Mouse (Mus musculus): Measurements from ENCODE around the gene Hif1an. TPM values are rescaled to one million over a fixed set of nuclear protein-coding genes. Genes with fewer than 3 reads are reported as not detected.
A peak's percentile ranks its signal among the peaks of the same experiment; 100 is the strongest.

Gene Hif1an
- total and polyA plus RNA-seq, 2 experiments from 2014 or later: 12.7 to 18.1 TPM

DNA sequence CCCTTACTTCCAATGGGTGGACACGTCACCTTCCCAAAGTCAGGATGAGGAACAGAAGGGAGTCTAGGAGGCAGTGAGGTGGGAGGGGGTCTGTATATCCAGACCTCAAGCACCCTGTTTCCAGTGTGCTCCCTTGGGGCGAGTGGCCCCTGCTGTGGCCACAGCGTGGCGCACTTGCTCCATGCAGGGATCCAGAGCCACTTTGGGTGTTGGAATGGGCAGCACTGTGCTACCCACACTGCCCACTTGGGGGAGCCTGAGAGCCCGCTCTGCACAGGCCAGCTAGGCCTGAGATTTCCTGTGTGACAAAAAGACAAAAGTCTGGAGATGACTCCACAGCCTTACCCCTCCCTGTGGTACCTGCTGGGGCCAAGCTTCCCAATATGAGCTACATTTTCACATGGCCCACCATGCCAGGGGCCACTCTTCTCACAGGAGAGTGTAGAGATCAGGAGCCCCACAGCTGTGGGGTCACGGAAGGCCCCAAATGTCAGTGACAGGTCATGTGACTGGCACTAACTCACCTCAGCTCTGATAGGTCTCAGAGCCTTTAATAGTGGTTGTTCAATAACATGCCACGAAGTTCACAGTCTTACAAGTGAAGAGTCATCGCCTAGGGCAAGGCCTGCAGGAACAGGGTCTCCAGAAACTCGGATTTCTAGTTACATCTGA lies 20.1 kb downstream of the Hif1an start:
- H3K36me3 ChIP-seq (ENCODE audit: insufficient read depth, low read length): no peaks in the 10 kb centered on the region
- no peak overlapping the region for H3K4me3 ChIP-seq (ENCODE audit: low read length)
- no peaks in the 10 kb centered on the region for H3K27me3 ChIP-seq (ENCODE audit: insufficient read depth, low read length)
- no peak overlapping the region for H3K27ac ChIP-seq
- no peaks in the 10 kb centered on the region for H3K9me3 ChIP-seq (ENCODE audit: low read length)
- H3K4me2 ChIP-seq (ENCODE audit: low read depth, low read length): no peak overlapping the region
- peak; percentile 94 for DNase-seq (ENCODE audit: low spot score)
- 30% methylated on average over 9 of the region's 9 CpGs for WGBS
- no peaks in the 10 kb centered on the region for H3K4me1 ChIP-seq (ENCODE audit: insufficient read depth, low read length)
- peak; percentile 85 for ATAC-seq
- no peak overlapping the region for H3K9ac ChIP-seq (replicated peaks; ENCODE audit: low read length)
- peak; percentile 100 for TF ChIP-seq CTCF (IDR thresholded peaks at IDR 0.05; ENCODE audit: low read depth)

- no peak overlapping the region for H3K9ac ChIP-seq (replicated peaks; ENCODE audit: low read length)
- H3K4me3 ChIP-seq (ENCODE audit: low read length): no peak overlapping the region
- no peaks in the 10 kb centered on the region for H3K36me3 ChIP-seq (ENCODE audit: insufficient read depth, low read length)
- no peaks in the 10 kb centered on the region for H3K27me3 ChIP-seq (ENCODE audit: insufficient read depth, low read length)
- H3K9me3 ChIP-seq (ENCODE audit: low read length): no peaks in the 10 kb centered on the region
- no peak for TF ChIP-seq CTCF (IDR thresholded peaks at IDR 0.05; ENCODE audit: low read depth)
- ATAC-seq (no peak), DNase-seq (ENCODE audit: low spot score) (no peak)
- no peak overlapping the region for H3K4me2 ChIP-seq (ENCODE audit: low read depth, low read length)
- H3K4me1 ChIP-seq (ENCODE audit: insufficient read depth, low read length): no peaks in the 10 kb centered on the region
- 27% methylated on average over 4 of the region's 4 CpGs for WGBS
- H3K27ac ChIP-seq: no peak overlapping the region
Measured at GRCm38 (mm10) chr19:44588036-44588435, 25.4 kb downstream of the Hif1an start.

DNA sequence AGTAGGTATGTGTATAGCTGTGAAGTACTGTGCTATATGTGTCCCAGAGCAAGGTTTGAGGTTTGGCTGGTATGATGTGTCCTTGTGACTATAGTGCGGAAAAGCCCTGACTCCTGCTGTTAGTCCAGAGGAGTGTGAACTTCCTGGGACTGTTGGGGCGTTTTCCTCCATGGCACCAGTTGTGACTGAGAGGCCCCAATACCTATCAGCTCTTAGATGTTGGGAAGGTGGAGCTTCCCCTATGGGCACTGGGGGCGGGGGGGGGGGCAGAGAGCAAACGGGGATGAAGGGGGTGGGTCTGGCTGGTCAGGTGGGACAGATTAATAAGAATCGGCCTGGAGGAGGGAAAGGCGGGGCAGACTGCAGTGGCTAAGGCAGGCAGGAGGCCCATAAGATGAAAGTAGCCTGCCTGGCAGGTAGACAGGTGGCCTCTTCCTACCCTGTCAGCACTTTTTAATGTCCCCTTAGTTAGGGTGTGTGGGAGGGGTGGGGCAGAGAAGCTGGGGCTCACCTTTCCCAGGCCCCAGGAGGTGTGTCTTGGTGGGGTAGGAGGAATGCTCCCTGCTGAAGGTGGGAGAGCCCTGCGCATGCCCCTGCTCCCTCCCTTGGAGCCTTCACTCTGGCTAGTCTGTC lies 27.1 kb downstream of the Hif1an start:
- Histone ChIP-seq H3K4me1 (ENCODE audit: insufficient read depth, low read length) (no peaks in the 10 kb centered on the region), H3K9me3 (ENCODE audit: low read length) (no peaks in the 10 kb centered on the region), H3K27ac (no peak overlapping the region), H3K27me3 (ENCODE audit: insufficient read depth, low read length) (no peaks in the 10 kb centered on the region), H3K9ac (replicated peaks; ENCODE audit: low read length) (no peak overlapping the region), H3K36me3 (ENCODE audit: insufficient read depth, low read length) (no peaks in the 10 kb centered on the region), H3K4me2 (ENCODE audit: low read depth, low read length) (no peak overlapping the region), H3K4me3 (ENCODE audit: low read length) (no peak overlapping the region)
- DNase-seq (ENCODE audit: low spot score) (no peak), ATAC-seq (no peak)
- 62% methylated on average over 7 of the region's 7 CpGs for WGBS
- TF ChIP-seq CTCF (IDR thresholded peaks at IDR 0.05; ENCODE audit: low read depth): no peak

GRCm38 (mm10) chr19:44590992-44591391 lies 28.3 kb downstream of the Hif1an start:
- H3K27ac ChIP-seq: no peak overlapping the region
- no peaks in the 10 kb centered on the region for H3K27me3 ChIP-seq (ENCODE audit: insufficient read depth, low read length)
- H3K9ac ChIP-seq (replicated peaks; ENCODE audit: low read length): no peak overlapping the region
- 66% methylated on average over 18 of the region's 18 CpGs for WGBS
- no peak overlapping the region for H3K4me3 ChIP-seq (ENCODE audit: low read length)
- no peaks in the 10 kb centered on the region for H3K9me3 ChIP-seq (ENCODE audit: low read length)
- no peak overlapping the region for H3K4me2 ChIP-seq (ENCODE audit: low read depth, low read length)
- no peaks in the 10 kb centered on the region for H3K36me3 ChIP-seq (ENCODE audit: insufficient read depth, low read length)
- H3K4me1 ChIP-seq (ENCODE audit: insufficient read depth, low read length): no peaks in the 10 kb centered on the region
- ATAC-seq (no peak), DNase-seq (ENCODE audit: low spot score) (no peak)
- no peak for TF ChIP-seq CTCF (IDR thresholded peaks at IDR 0.05; ENCODE audit: low read depth)

DNA sequence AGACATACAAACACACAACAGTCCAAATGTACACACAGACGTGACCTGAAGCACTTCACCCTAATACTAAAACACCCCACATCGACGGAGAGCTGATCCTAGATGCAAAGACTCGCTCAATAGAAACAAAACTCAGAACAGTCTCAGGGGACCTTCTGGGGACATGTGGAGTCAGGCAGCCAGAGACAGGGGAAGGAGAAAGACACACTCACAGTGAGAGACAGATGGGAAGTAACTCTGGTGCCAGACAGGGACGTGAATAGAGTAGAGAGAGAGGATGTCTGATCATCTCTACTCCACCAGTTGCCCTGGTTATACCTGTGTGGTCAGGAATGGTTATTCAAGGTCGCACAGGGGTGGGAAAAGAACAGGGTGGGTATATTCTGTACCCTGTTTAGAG lies 29.0 kb downstream of the Hif1an start:
- H3K27ac ChIP-seq: no peak overlapping the region
- no peaks in the 10 kb centered on the region for H3K4me1 ChIP-seq (ENCODE audit: insufficient read depth, low read length)
- no peaks in the 10 kb centered on the region for H3K27me3 ChIP-seq (ENCODE audit: insufficient read depth, low read length)
- no peak overlapping the region for H3K4me3 ChIP-seq (ENCODE audit: low read length)
- WGBS: 72% methylated on average over 6 of the region's 6 CpGs
- ATAC-seq (no peak), DNase-seq (ENCODE audit: low spot score) (no peak)
- TF ChIP-seq CTCF (IDR thresholded peaks at IDR 0.05; ENCODE audit: low read depth): no peak
- H3K4me2 ChIP-seq (ENCODE audit: low read depth, low read length): no peak overlapping the region
- no peak overlapping the region for H3K9ac ChIP-seq (replicated peaks; ENCODE audit: low read length)
- no peaks in the 10 kb centered on the region for H3K9me3 ChIP-seq (ENCODE audit: low read length)
- H3K36me3 ChIP-seq (ENCODE audit: insufficient read depth, low read length): no peaks in the 10 kb centered on the region

DNA sequence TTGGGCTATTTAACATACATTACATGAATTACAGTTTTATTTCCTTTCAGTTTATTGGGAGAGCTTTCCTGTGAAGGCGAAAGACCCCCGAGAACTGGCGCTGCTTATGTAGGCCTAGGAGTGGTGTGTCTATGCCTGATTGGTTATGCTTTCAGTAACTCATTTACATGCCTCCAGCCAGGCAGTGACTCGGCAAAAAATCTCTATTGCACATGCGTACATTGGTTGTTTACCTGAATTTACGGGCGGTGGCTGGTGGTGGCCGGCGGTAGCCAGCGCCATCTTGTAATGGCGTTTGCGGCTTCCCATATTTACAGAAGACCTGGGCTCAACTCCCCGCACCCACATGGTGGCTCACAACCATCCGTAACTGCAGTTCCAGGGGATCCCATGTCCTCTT lies 31.5 kb downstream of the Hif1an start:
- no peak overlapping the region for H3K4me3 ChIP-seq (ENCODE audit: low read length)
- 95% methylated on average over 14 of the region's 14 CpGs for WGBS
- H3K27me3 ChIP-seq (ENCODE audit: insufficient read depth, low read length): no peaks in the 10 kb centered on the region
- TF ChIP-seq CTCF (IDR thresholded peaks at IDR 0.05; ENCODE audit: low read depth): no peak
- H3K9me3 ChIP-seq (ENCODE audit: low read length): no peaks in the 10 kb centered on the region
- no peak overlapping the region for H3K27ac ChIP-seq
- ATAC-seq (no peak), DNase-seq (ENCODE audit: low spot score) (no peak)
- no peak overlapping the region for H3K9ac ChIP-seq (replicated peaks; ENCODE audit: low read length)
- H3K36me3 ChIP-seq (ENCODE audit: insufficient read depth, low read length): no peaks in the 10 kb centered on the region
- no peak overlapping the region for H3K4me2 ChIP-seq (ENCODE audit: low read depth, low read length)
- H3K4me1 ChIP-seq (ENCODE audit: insufficient read depth, low read length): no peaks in the 10 kb centered on the region

DNA sequence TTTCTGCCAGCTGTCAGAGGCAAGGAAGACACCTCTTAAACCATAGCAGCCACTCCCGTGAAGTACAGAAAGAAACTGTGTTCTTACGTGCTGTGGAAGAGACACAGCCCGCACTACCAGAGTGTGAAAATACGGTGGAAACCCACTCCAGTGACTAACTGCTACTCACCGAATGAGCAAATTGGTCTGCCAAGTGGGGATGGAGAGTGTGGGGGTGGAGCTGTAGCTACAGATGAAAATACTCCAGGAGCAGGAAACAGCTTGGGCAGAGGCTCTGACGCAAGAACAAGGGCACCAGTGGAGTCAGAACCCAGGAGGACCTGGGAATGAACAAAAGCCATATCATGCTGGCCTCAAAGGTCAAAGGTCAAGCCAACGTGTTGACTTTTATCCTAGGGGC lies 55.5 kb downstream of the Hif1an start:
- Histone ChIP-seq H3K9me3 (ENCODE audit: low read length) (no peaks in the 10 kb centered on the region), H3K27ac (no peak overlapping the region), H3K4me1 (ENCODE audit: insufficient read depth, low read length) (no peaks in the 10 kb centered on the region), H3K4me2 (ENCODE audit: low read depth, low read length) (no peak overlapping the region), H3K9ac (replicated peaks; ENCODE audit: low read length) (no peak overlapping the region), H3K27me3 (ENCODE audit: insufficient read depth, low read length) (no peaks in the 10 kb centered on the region), H3K36me3 (ENCODE audit: insufficient read depth, low read length) (no peaks in the 10 kb centered on the region), H3K4me3 (ENCODE audit: low read length) (no peak overlapping the region)
- DNase-seq (ENCODE audit: low spot score) (no peak), ATAC-seq (no peak)
- TF ChIP-seq CTCF (IDR thresholded peaks at IDR 0.05; ENCODE audit: low read depth): no peak
- WGBS: 48% methylated on average over 7 of the region's 7 CpGs

Other genes with a start within 250 kb of the Hif1an start
- 0.84 and 1.5 TPM in 2 replicates for gene Scd4, start 229.8 kb upstream of the Hif1an start, total RNA-seq (2014; rRNA removed)
- 0.09 and 0.16 TPM in 2 replicates for gene Scd4, start 229.8 kb upstream of the Hif1an start, polyA plus RNA-seq (2015; fragmentation: Nextera tagmentation; extraction: Ambion mirVana)
- 57.9 and 67.3 TPM in 2 replicates for gene Scd1, start 155.0 kb upstream of the Hif1an start, total RNA-seq (2014; rRNA removed)
- 11.7 and 13.2 TPM in 2 replicates for gene Scd1, start 155.0 kb upstream of the Hif1an start, polyA plus RNA-seq (2015; fragmentation: Nextera tagmentation; extraction: Ambion mirVana)
- 0.14 and 1.4 TPM in 2 replicates for gene Wnt8b, start 69.4 kb upstream of the Hif1an start, total RNA-seq (2014; rRNA removed)
- gene Wnt8b, start 69.4 kb upstream of the Hif1an start, polyA plus RNA-seq (2015; fragmentation: Nextera tagmentation; extraction: Ambion mirVana): not detected in 2 replicates
- 0.36 and 0.63 TPM in 2 replicates for gene Sec31b, start 17.0 kb upstream of the Hif1an start, total RNA-seq (2014; rRNA removed)
- 0.32 and 0.33 TPM in 2 replicates for gene Sec31b, start 17.0 kb upstream of the Hif1an start, polyA plus RNA-seq (2015; fragmentation: Nextera tagmentation; extraction: Ambion mirVana)
- not detected in 2 replicates for gene Gm20538, start 10.0 kb upstream of the Hif1an start, total RNA-seq (2014; rRNA removed)
- not detected in 2 replicates for gene Gm20538, start 10.0 kb upstream of the Hif1an start, polyA plus RNA-seq (2015; fragmentation: Nextera tagmentation; extraction: Ambion mirVana)
- 500 and 558 TPM in 2 replicates for gene Ndufb8, start 7.4 kb upstream of the Hif1an start, total RNA-seq (2014; rRNA removed)
- gene Ndufb8, start 7.4 kb upstream of the Hif1an start, polyA plus RNA-seq (2015; fragmentation: Nextera tagmentation; extraction: Ambion mirVana): 932 and 959 TPM in 2 replicates
- 8.1 and 9.0 TPM in 2 replicates for gene Pax2, start 193.2 kb downstream of the Hif1an start, total RNA-seq (2014; rRNA removed)
- 9.6 and 11.2 TPM in 2 replicates for gene Pax2, start 193.2 kb downstream of the Hif1an start, polyA plus RNA-seq (2015; fragmentation: Nextera tagmentation; extraction: Ambion mirVana)

All from hindbrain, postnatal 0 days (tissue).